Mouse (Mus musculus): Measurements from ENCODE around the gene Larp6. TPM values are rescaled to one million over a fixed set of nuclear protein-coding genes. Genes with fewer than 3 reads are reported as not detected.

Gene Larp6
- 1.3 and 2.3 TPM in 2 replicates for polyA plus RNA-seq (2014; fragmentation: Nextera tagmentation; extraction: Ambion mirVana)

DNA sequence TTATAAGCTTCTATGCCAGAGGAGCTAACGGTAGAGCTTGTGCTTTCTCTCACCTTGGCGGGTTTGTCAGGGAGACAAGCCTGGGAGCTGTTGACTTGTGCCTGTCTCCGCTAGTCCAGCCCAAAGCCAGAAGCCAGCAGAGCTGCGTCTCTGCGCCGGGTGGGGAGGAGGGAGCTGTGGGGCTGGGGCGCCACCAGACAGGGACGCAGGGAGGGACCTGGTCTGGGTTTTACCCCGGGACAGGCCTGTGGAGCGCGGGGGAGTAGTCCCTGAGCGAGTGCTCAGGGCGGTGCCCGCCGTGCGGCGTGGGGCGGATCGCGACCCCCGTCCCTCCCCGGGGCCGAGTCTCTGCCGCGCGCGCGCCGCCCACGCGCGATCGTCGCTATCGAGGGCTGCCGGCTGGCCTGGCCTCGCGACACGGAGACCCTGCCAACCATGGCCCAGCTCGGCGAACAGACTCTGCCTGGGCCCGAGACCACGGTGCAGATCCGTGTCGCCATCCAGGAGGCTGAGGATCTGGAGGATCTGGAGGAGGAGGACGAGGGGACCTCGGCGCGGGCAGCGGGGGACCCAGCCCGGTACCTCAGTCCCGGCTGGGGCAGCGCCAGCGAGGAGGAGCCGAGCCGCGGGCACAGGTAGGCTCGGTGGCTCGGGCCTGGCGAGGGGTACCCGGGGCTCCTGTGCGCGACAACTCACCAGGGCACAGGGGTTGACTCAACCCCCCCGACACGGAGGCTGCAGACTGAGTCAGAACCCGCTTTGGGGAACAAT is at the start of gene Larp6:
TSS of gene Larp6 (plus strand) at position 219 of the 771 bp plus-strand sequence.
- H3K4me3 ChIP-seq (ENCODE audit: low read length) = peak within 1 kb of the TSS; percentile 59
- ATAC-seq (ENCODE audit: low FRiP score, low TSS enrichment) = peak; percentile 63
- no peak within 1 kb of the TSS for H3K27ac ChIP-seq (ENCODE audit: low read depth, low read length)
- H3K9me3 ChIP-seq (ENCODE audit: control insufficient read depth, low read length) = no peaks in the 10 kb centered on the region
- under 1% methylated on average over 59 of the region's 66 CpGs for WGBS
- H3K9ac ChIP-seq (ENCODE audit: low read depth, low read length) = peak within 1 kb of the TSS; percentile 53
- peak within 1 kb of the TSS; percentile 97 for H3K4me2 ChIP-seq (replicated peaks; ENCODE audit: low read depth, low read length)
- H3K36me3 ChIP-seq (ENCODE audit: control insufficient read depth, insufficient read depth, low read length) = no peaks in the 10 kb centered on the region
- H3K27me3 ChIP-seq (ENCODE audit: control insufficient read depth, insufficient read depth, low read length) = no peaks in the 10 kb centered on the region
- peaks cover 6% of the 10 kb centered on the region; the same call in 1 of the 2 replicates for H3K4me1 ChIP-seq (ENCODE audit: control insufficient read depth, insufficient read depth, low read length)

DNA sequence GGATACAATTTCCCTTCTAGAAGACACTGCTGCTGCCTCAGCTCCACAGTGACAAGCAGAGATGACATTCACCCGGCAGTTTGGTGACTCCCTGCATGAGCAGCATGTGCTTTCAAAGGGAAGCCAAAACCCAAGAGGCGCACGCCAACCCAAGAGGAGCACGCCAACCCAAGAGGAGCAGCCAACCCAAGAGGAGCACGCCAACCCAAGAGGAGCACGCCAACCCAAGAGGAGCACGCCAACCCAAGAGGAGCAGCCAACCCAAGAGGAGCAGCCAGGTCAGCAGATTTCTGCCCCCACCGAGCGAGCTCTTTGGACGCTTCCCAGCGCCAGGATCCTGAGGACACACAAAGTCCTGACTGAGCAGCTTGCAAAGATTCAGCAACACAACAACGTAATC is 48.4 kb upstream of the Larp6 start:
- no peak overlapping the region for H3K4me3 ChIP-seq (ENCODE audit: low read length)
- H3K27ac ChIP-seq (ENCODE audit: low read depth, low read length) = no peak overlapping the region
- 96% methylated on average over 12 of the region's 12 CpGs for WGBS
- no peak overlapping the region for H3K4me2 ChIP-seq (replicated peaks; ENCODE audit: low read depth, low read length)
- no peaks in the 10 kb centered on the region for H3K4me1 ChIP-seq (ENCODE audit: control insufficient read depth, insufficient read depth, low read length)
- H3K27me3 ChIP-seq (ENCODE audit: control insufficient read depth, insufficient read depth, low read length) = no peaks in the 10 kb centered on the region
- ATAC-seq (ENCODE audit: low FRiP score, low TSS enrichment) = no peak
- H3K9me3 ChIP-seq (ENCODE audit: control insufficient read depth, low read length) = no peaks in the 10 kb centered on the region
- no peaks in the 10 kb centered on the region; the same call in 1 of the 2 replicates for H3K36me3 ChIP-seq (ENCODE audit: control insufficient read depth, insufficient read depth, low read length)
- H3K9ac ChIP-seq (ENCODE audit: low read depth, low read length) = no peak overlapping the region

DNA sequence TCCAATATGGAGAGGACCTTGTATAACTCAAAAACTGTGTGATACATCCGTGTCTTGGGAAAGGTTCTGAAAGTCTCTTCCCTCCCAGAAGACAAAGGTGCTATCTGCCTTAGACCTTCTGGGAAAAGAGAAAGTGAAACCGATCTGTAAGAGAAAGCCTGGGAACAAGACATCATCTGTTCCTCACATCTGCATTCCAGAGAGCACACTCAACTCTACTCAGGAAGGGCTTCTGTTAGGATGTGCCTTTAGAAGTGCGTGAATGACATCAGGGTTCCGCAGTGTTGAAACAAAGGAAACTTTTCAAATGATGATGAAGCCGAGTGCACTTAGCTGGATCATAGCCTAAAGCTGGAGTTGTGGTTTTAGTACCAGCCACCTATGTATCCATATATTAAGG is 47.9 kb upstream of the Larp6 start:
- H3K9ac ChIP-seq (ENCODE audit: low read depth, low read length) = no peak overlapping the region
- H3K27me3 ChIP-seq (ENCODE audit: control insufficient read depth, insufficient read depth, low read length) = no peaks in the 10 kb centered on the region
- no peak overlapping the region for H3K4me3 ChIP-seq (ENCODE audit: low read length)
- H3K9me3 ChIP-seq (ENCODE audit: control insufficient read depth, low read length) = no peaks in the 10 kb centered on the region
- no peak overlapping the region for H3K4me2 ChIP-seq (replicated peaks; ENCODE audit: low read depth, low read length)
- no peaks in the 10 kb centered on the region for H3K4me1 ChIP-seq (ENCODE audit: control insufficient read depth, insufficient read depth, low read length)
- no peak overlapping the region for H3K27ac ChIP-seq (ENCODE audit: low read depth, low read length)
- no peaks in the 10 kb centered on the region; the same call in 1 of the 2 replicates for H3K36me3 ChIP-seq (ENCODE audit: control insufficient read depth, insufficient read depth, low read length)
- WGBS = 88% methylated on average over 5 of the region's 5 CpGs
- ATAC-seq (ENCODE audit: low FRiP score, low TSS enrichment) = no peak

DNA sequence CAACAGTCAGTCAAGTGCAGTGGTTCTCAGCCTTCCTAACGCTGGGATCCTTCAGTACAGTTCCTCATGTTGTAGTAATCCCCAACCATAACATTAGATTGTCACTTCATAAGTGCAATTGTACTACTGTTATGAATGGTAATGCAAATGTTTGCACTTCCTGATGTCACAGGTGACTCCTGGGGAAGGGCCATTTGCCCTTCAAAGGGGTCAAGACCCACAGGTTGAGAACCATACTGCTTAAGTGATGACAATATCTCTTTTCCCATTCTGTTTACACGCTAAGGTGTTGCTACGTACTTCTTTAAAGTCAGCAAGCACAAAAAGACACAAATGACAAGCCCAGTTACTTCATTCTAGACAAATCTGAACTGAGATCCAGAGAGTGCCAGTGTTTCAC is 47.3 kb upstream of the Larp6 start:
- H3K27me3 ChIP-seq (ENCODE audit: control insufficient read depth, insufficient read depth, low read length) = no peaks in the 10 kb centered on the region
- H3K36me3 ChIP-seq (ENCODE audit: control insufficient read depth, insufficient read depth, low read length) = no peaks in the 10 kb centered on the region; the same call in 1 of the 2 replicates
- H3K9me3 ChIP-seq (ENCODE audit: control insufficient read depth, low read length) = no peaks in the 10 kb centered on the region
- no peak overlapping the region for H3K27ac ChIP-seq (ENCODE audit: low read depth, low read length)
- ATAC-seq (ENCODE audit: low FRiP score, low TSS enrichment) = no peak
- no peak overlapping the region for H3K4me2 ChIP-seq (replicated peaks; ENCODE audit: low read depth, low read length)
- H3K9ac ChIP-seq (ENCODE audit: low read depth, low read length) = no peak overlapping the region
- 97% methylated on average over 3 of the region's 3 CpGs for WGBS
- no peak overlapping the region for H3K4me3 ChIP-seq (ENCODE audit: low read length)
- no peaks in the 10 kb centered on the region for H3K4me1 ChIP-seq (ENCODE audit: control insufficient read depth, insufficient read depth, low read length)

DNA sequence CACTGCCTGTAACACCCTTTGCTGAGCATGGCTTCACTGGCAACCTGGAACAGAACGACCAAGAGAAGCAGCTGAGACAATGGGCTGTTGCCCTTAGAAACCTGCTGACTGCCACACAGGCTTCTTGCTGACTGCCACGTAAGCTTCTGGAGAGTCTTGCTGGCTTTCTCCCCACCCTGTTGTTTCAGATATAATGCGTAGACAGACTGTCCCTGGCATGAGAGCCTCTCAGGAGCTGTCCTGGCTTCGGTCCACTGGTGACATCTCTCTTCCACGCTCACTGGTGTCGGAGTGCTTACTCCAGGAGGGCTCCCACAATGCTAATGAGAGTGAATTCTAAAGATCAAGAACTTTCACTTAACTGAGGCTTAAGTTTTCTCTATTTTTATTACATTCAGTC is 43.9 kb upstream of the Larp6 start:
- Histone ChIP-seq H3K4me2 (replicated peaks; ENCODE audit: low read depth, low read length) (no peak overlapping the region), H3K27me3 (ENCODE audit: control insufficient read depth, insufficient read depth, low read length) (no peaks in the 10 kb centered on the region), H3K4me3 (ENCODE audit: low read length) (no peak overlapping the region), H3K9ac (ENCODE audit: low read depth, low read length) (no peak overlapping the region), H3K4me1 (ENCODE audit: control insufficient read depth, insufficient read depth, low read length) (no peaks in the 10 kb centered on the region), H3K36me3 (ENCODE audit: control insufficient read depth, insufficient read depth, low read length) (no peaks in the 10 kb centered on the region; the same call in 1 of the 2 replicates), H3K27ac (ENCODE audit: low read depth, low read length) (no peak overlapping the region), H3K9me3 (ENCODE audit: control insufficient read depth, low read length) (no peaks in the 10 kb centered on the region)
- no peak for ATAC-seq (ENCODE audit: low FRiP score, low TSS enrichment)
- 91% methylated on average over 6 of the region's 6 CpGs for WGBS

DNA sequence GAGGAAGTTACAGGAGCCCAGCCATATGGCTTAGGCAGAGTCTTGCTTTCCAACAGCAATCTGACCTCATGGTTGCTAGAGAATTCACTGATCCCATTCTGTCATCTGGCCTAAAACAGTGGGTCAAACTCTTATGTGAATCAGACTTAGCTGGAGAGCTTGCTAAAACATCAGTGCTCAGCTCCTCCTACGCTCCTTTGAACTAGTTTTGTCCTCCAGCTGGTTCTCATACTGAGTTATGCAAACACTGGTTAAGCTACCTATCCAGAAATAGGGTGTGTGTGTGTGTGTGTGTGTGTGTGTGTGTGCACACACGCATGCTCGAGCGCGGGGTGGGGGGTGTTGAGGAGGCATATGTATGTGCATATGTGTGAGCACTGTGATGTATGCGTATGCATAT is 40.2 kb upstream of the Larp6 start:
- 97% methylated on average over 6 of the region's 6 CpGs for WGBS
- Histone ChIP-seq H3K9me3 (ENCODE audit: control insufficient read depth, low read length) (no peaks in the 10 kb centered on the region), H3K27me3 (ENCODE audit: control insufficient read depth, insufficient read depth, low read length) (no peaks in the 10 kb centered on the region), H3K36me3 (ENCODE audit: control insufficient read depth, insufficient read depth, low read length) (peaks cover 9% of the 10 kb centered on the region; the same call in 1 of the 2 replicates), H3K4me3 (ENCODE audit: low read length) (no peak overlapping the region), H3K4me1 (ENCODE audit: control insufficient read depth, insufficient read depth, low read length) (no peaks in the 10 kb centered on the region), H3K9ac (ENCODE audit: low read depth, low read length) (no peak overlapping the region), H3K4me2 (replicated peaks; ENCODE audit: low read depth, low read length) (no peak overlapping the region), H3K27ac (ENCODE audit: low read depth, low read length) (no peak overlapping the region)
- no peak for ATAC-seq (ENCODE audit: low FRiP score, low TSS enrichment)

DNA sequence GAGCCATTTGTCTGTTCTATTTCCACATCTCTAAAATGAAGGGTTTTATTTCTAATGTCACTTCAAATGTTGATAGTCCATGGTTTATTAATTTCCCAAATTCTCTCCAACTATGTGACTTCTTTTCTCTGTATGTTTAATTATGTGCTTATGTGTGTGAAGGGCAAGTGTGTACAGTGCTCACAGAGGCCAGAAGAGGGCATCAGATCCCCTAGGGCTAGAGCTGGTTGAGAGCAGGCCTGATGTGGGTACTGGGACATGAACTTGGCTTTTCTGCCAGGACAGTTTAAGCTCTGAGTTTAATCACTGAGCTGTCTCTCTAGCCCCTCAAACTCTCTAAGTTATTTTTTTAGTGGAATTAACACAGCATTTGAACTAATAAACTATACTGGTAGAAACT is 38.0 kb upstream of the Larp6 start:
- no peak overlapping the region for H3K27ac ChIP-seq (ENCODE audit: low read depth, low read length)
- H3K4me1 ChIP-seq (ENCODE audit: control insufficient read depth, insufficient read depth, low read length) = no peaks in the 10 kb centered on the region
- H3K9ac ChIP-seq (ENCODE audit: low read depth, low read length) = no peak overlapping the region
- H3K27me3 ChIP-seq (ENCODE audit: control insufficient read depth, insufficient read depth, low read length) = no peaks in the 10 kb centered on the region
- H3K36me3 ChIP-seq (ENCODE audit: control insufficient read depth, insufficient read depth, low read length) = peaks cover 14% of the 10 kb centered on the region; the same call in 1 of the 2 replicates
- ATAC-seq (ENCODE audit: low FRiP score, low TSS enrichment) = no peak
- no peak overlapping the region for H3K4me2 ChIP-seq (replicated peaks; ENCODE audit: low read depth, low read length)
- no peak overlapping the region for H3K4me3 ChIP-seq (ENCODE audit: low read length)
- H3K9me3 ChIP-seq (ENCODE audit: control insufficient read depth, low read length) = no peaks in the 10 kb centered on the region

DNA sequence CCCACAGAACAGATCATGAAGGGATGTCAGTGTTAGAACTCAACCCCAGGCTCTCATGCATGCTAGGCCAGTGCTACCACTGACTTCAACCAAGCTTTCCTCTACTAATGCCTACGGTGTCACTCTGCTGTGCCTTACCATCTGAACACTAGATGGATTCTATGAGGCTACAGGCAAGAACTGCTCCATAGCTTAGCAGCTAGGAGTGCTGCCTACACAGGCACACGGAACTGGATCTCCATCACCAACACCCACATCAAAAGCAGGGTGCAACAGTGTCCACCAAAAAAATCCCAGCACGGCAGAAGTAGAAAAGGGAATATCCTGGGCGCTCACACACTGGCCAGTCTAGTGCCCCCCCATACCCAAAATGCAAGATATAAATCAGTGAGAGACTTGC is 36.4 kb upstream of the Larp6 start:
- Histone ChIP-seq H3K27ac (ENCODE audit: low read depth, low read length) (no peak overlapping the region), H3K4me3 (ENCODE audit: low read length) (no peak overlapping the region), H3K36me3 (ENCODE audit: control insufficient read depth, insufficient read depth, low read length) (peaks cover 21% of the 10 kb centered on the region; the same call in 1 of the 2 replicates), H3K27me3 (ENCODE audit: control insufficient read depth, insufficient read depth, low read length) (no peaks in the 10 kb centered on the region), H3K9ac (ENCODE audit: low read depth, low read length) (no peak overlapping the region), H3K4me1 (ENCODE audit: control insufficient read depth, insufficient read depth, low read length) (no peaks in the 10 kb centered on the region), H3K4me2 (replicated peaks; ENCODE audit: low read depth, low read length) (no peak overlapping the region), H3K9me3 (ENCODE audit: control insufficient read depth, low read length) (no peaks in the 10 kb centered on the region)
- no peak for ATAC-seq (ENCODE audit: low FRiP score, low TSS enrichment)
- 94% methylated on average over 4 of the region's 4 CpGs for WGBS

DNA sequence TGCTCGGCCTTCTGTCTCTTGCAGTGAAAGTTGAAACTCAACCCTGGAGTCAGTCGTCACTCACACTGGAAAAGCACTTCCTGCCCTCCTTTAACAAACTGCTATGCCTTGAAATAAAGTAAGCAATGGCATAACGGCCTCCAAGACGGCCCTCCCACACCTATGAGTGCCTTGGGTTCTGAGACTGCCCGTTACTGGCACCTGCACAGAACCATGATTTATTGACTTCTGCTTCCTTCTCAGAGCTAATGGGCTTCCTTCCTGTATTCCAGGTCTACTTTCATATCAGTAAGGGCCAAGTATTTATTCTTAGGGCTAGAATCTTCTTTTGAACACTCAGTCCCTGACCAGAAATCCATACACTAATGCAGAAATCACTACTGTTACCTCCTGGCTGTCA is 33.9 kb upstream of the Larp6 start:
- no peak for ATAC-seq (ENCODE audit: low FRiP score, low TSS enrichment)
- Histone ChIP-seq H3K36me3 (ENCODE audit: control insufficient read depth, insufficient read depth, low read length) (peaks cover 21% of the 10 kb centered on the region; the same call in 1 of the 2 replicates), H3K27me3 (ENCODE audit: control insufficient read depth, insufficient read depth, low read length) (no peaks in the 10 kb centered on the region), H3K9ac (ENCODE audit: low read depth, low read length) (no peak overlapping the region), H3K4me2 (replicated peaks; ENCODE audit: low read depth, low read length) (no peak overlapping the region), H3K27ac (ENCODE audit: low read depth, low read length) (no peak overlapping the region), H3K9me3 (ENCODE audit: control insufficient read depth, low read length) (no peaks in the 10 kb centered on the region), H3K4me3 (ENCODE audit: low read length) (no peak overlapping the region), H3K4me1 (ENCODE audit: control insufficient read depth, insufficient read depth, low read length) (no peaks in the 10 kb centered on the region)
- 25% methylated on average over 5 of the region's 5 CpGs for WGBS
